Mouse (Mus musculus): ENCODE data around the gene Tmem216. TPM values are rescaled to one million over a fixed set of nuclear protein-coding genes. Genes with fewer than 3 reads are reported as not detected.

The Tmem216 gene
- polyA plus RNA-seq, 1 experiment: 3.7 TPM

DNA sequence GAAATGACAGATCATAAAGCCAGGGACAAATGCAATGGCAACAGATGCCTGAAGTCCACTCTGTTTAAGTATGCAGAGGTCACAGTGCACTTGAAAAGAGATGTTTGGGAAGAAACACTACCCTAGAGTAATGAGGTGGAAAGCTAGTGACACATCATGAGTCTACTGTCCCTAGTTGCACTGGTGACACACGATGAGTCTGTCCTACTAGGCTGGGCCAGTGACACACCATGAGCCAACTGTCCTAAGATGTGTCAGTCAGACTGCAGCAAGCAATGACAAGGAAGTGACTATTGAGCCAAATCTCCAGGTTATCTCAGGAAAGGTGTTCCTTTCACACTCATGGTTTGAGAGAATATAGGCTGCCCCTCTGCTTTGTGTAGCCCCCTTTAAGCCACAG lies 60.4 kb downstream of the Tmem216 start:
- TF ChIP-seq POLR2A (IDR thresholded peaks at IDR 0.05; ENCODE audit: low read depth, low read length): no peak
- no peak for TF ChIP-seq CTCF (IDR thresholded peaks at IDR 0.05; ENCODE audit: extremely low read depth, insufficient read length, insufficient replicate concordance, low read depth, low read length)
- Histone ChIP-seq H3K27ac (ENCODE audit: insufficient read depth, low read depth, low read length) (no peak overlapping the region), H3K27me3 (ENCODE audit: control insufficient read depth, insufficient read depth, low read length) (0 out of 2 replicates have a peak, but pooled peaks cover 4% of the 10 kb centered on the region), H3K4me3 (ENCODE audit: low read depth, low read length) (no peak overlapping the region), H3K4me1 (ENCODE audit: control insufficient read depth, insufficient read depth, insufficient read length, low read length) (no peaks in the 10 kb centered on the region), H3K36me3 (ENCODE audit: control insufficient read depth, insufficient read depth, low read length) (peaks cover 9% of the 10 kb centered on the region)
- 77% methylated on average over 1 of the region's 1 CpGs for WGBS

DNA sequence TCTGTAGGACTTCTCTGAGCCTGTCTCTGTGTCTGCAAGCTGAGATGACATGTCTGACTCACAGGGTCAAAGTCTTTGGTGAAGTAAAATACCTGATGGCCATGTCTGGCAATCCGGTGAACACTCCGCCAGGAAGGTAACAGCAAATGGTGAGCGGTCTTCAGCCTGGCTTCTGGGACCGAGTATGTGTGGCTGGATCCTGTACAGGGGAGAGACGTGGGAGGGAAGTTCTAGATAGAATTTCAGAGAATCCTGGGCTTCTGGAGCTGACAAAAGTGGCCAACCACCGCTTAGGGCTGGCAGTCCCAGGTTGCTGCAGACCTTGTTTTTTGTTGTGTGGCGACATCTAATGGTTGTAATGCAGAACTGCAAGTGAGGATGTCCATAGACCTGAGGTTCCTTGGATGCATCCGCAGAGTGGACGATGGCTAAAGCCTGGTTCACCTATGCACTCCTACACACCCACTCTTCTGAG lies 69.7 kb downstream of the Tmem216 start:
- WGBS: 8% methylated on average over 9 of the region's 9 CpGs
- no peak for TF ChIP-seq POLR2A (IDR thresholded peaks at IDR 0.05; ENCODE audit: low read depth, low read length)
- TF ChIP-seq CTCF (IDR thresholded peaks at IDR 0.05; ENCODE audit: extremely low read depth, insufficient read length, insufficient replicate concordance, low read depth, low read length): peak; percentile 93; the same call in 1 of the 2 replicates
- Histone ChIP-seq H3K27me3 (ENCODE audit: control insufficient read depth, insufficient read depth, low read length) (0 out of 2 replicates have a peak, but pooled peaks cover 4% of the 10 kb centered on the region), H3K4me3 (ENCODE audit: low read depth, low read length) (peak overlapping the region; percentile 33), H3K36me3 (ENCODE audit: control insufficient read depth, insufficient read depth, low read length) (no peaks in the 10 kb centered on the region), H3K27ac (ENCODE audit: insufficient read depth, low read depth, low read length) (no peak overlapping the region), H3K4me1 (ENCODE audit: control insufficient read depth, insufficient read depth, insufficient read length, low read length) (no peaks in the 10 kb centered on the region)

Other genes with a start within 250 kb of the Tmem216 start
- 2.6 and 10.5 TPM in 2 replicates for gene Syt7, start 167.1 kb downstream of the Tmem216 start, polyA plus RNA-seq (2012; rRNA removed)
- gene Lrrc10b, start 98.8 kb downstream of the Tmem216 start, polyA plus RNA-seq (2012; rRNA removed): 5.5 and 5.9 TPM in 2 replicates
- 0.41 and 0.87 TPM in 2 replicates for gene Ppp1r32, start 73.3 kb downstream of the Tmem216 start, polyA plus RNA-seq (2012; rRNA removed)
- 11.1 and 24.9 TPM in 2 replicates for gene Cpsf7, start 31.0 kb downstream of the Tmem216 start, polyA plus RNA-seq (2012; rRNA removed)
- gene Sdhaf2, start 30.1 kb downstream of the Tmem216 start, polyA plus RNA-seq (2012; rRNA removed): 10.3 and 17.1 TPM in 2 replicates
- gene Cyb561a3, start 20.9 kb upstream of the Tmem216 start, polyA plus RNA-seq (2012; rRNA removed): 18.1 and 31.6 TPM in 2 replicates
- 3.1 and 3.4 TPM in 2 replicates for gene Tmem138, start 21.1 kb upstream of the Tmem216 start, polyA plus RNA-seq (2012; rRNA removed)
- 37.7 and 57.2 TPM in 2 replicates for gene Ddb1, start 49.1 kb upstream of the Tmem216 start, polyA plus RNA-seq (2012; rRNA removed)
- gene Tkfc, start 49.4 kb upstream of the Tmem216 start, polyA plus RNA-seq (2012; rRNA removed): 124 and 224 TPM in 2 replicates
- 5.5 and 11.3 TPM in 2 replicates for gene Vwce, start 78.0 kb upstream of the Tmem216 start, polyA plus RNA-seq (2012; rRNA removed)
- 1.1 TPM in 1 of 2 replicates, not detected in the other for gene Pga5, start 121.8 kb upstream of the Tmem216 start, polyA plus RNA-seq (2012; rRNA removed)
- gene Vps37c, start 132.5 kb upstream of the Tmem216 start, polyA plus RNA-seq (2012; rRNA removed): 20.2 and 37.6 TPM in 2 replicates
- 2.2 and 2.6 TPM in 2 replicates for gene Cd5, start 182.8 kb upstream of the Tmem216 start, polyA plus RNA-seq (2012; rRNA removed)